Mouse (Mus musculus) lung, postnatal 0 days (tissue): ENCODE data around the gene Slc25a24. TPM values are rescaled to one million over a fixed set of nuclear protein-coding genes. Genes with fewer than 3 reads are reported as not detected.
A peak's percentile ranks its signal among the peaks of the same experiment; 100 is the strongest.

Experiments
- ATAC-seq: fragments of 200-750 bp; cut with Nextera tagmentation; 2 replicates; pipeline ENCODE4 v1.8.0; 2017; ENCODE audit warnings: moderate library complexity
- DNase-seq: peaks from one replicate; pipeline ENCODE4 v3.0.0-alpha.2; 2016; ENCODE audit warnings: low spot score
- H3K27ac ChIP-seq: fragments of 300-500 bp; sonication (generic); 2 replicates; pipeline ENCODE4 v1.5.1; 2014; ENCODE audit warnings: antibody characterized with exemption, mild to moderate bottlenecking, low read length, mixed read lengths
- H3K27me3 ChIP-seq: fragments of 300-500 bp; sonication (generic); replicated peaks from 2 replicates; pipeline ENCODE4 v1.6.1; 2014; ENCODE audit warnings: low read length, mixed read lengths; ENCODE audit not compliant: insufficient read depth
- H3K36me3 ChIP-seq: fragments of 300-500 bp; sonication (generic); 2 replicates; pipeline ENCODE4 v1.6.1; 2014; ENCODE audit warnings: low read length, mixed read lengths; ENCODE audit not compliant: insufficient read depth
- H3K4me1 ChIP-seq: fragments of 300-500 bp; sonication (generic); 2 replicates; pipeline ENCODE4 v1.6.1; 2014; ENCODE audit warnings: antibody characterized with exemption, low read depth, low read length, mixed read lengths; ENCODE audit not compliant: insufficient read depth
- H3K4me2 ChIP-seq: fragments of 300-500 bp; sonication (generic); replicated peaks from 2 replicates; pipeline ENCODE4 v1.6.1; 2014; ENCODE audit warnings: low read depth, mild to moderate bottlenecking, low read length, moderate library complexity, mixed read lengths
- H3K4me3 ChIP-seq: fragments of 300-500 bp; sonication (generic); 2 replicates; pipeline ENCODE4 v1.5.1; 2014; ENCODE audit warnings: low read depth, low read length
- H3K9ac ChIP-seq: fragments of 300-500 bp; sonication (generic); replicated peaks from 2 replicates; pipeline ENCODE4 v1.6.1; 2014; ENCODE audit warnings: low read depth, mild to moderate bottlenecking
- H3K9me3 ChIP-seq: fragments of 300-500 bp; sonication (generic); 2 replicates; pipeline ENCODE4 v1.6.1; 2016; ENCODE audit warnings: low read length, mixed read lengths
- CTCF ChIP-seq: IDR thresholded peaks from 2 replicates; pipeline ENCODE4 v1.5.1; 2016; ENCODE audit warnings: antibody characterized with exemption, mild to moderate bottlenecking
- EP300 ChIP-seq: IDR thresholded peaks from 2 replicates; pipeline ENCODE4 v1.6.1; 2016; ENCODE audit warnings: antibody characterized with exemption, mild to moderate bottlenecking, control low read depth
- WGBS: fragments of 180-500 bp; shearing (Covaris S2); extraction: QIAGEN DNeasy Blood & Tissue Kit; methylation state at CpG from one replicate; pipeline ENCODE4 v1.1.7; 2014; 5-methylcytosine and 5-hydroxymethylcytosine counted together
- polyA plus RNA-seq: library from polyadenylated mRNA; unstranded; fragments of >200 nt; fragmentation: Nextera tagmentation; extraction: Ambion mirVana; gene quantifications from 2 replicates; pipeline ENCODE4 v1.2.1, GENCODE M21; 2015

Gene Slc25a24
- polyA plus RNA-seq, 1 experiment from 2014 or later: 18.0 TPM

DNA sequence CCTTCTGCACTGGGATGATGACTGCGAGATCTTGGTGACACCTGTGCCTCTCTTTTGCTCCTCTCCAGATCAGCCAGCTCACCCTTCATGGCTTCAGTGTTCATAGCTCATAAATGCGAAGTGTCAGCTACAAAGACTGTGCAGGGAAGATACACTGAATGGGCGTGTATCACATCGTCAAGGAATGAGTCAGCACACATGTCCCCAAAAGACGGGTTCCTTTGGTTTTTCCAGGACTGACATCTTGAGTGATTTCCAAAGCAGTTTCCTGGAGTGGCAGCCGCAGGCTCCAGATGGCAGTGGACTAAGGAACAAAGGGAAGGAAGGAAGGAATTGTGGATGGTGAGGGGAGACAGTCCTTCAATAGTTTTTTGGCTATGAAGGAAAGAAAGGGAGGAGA, 55.8 kb downstream of the Slc25a24 start:
- DNase-seq: peak; percentile 28
- Histone ChIP-seq H3K27ac (no peak overlapping the region), H3K4me3 (no peak overlapping the region), H3K27me3 (no peaks in the 10 kb centered on the region), H3K9me3 (no peaks in the 10 kb centered on the region), H3K9ac (no peak overlapping the region), H3K36me3 (no peaks in the 10 kb centered on the region), H3K4me2 (no peak overlapping the region), H3K4me1 (no peaks in the 10 kb centered on the region)
- ATAC-seq: peak; percentile 23; the same call in 1 of the 2 replicates
- no peak for TF ChIP-seq EP300
- TF ChIP-seq CTCF: no peak
- WGBS: 34% methylated on average over 6 of the region's 6 CpGs

DNA sequence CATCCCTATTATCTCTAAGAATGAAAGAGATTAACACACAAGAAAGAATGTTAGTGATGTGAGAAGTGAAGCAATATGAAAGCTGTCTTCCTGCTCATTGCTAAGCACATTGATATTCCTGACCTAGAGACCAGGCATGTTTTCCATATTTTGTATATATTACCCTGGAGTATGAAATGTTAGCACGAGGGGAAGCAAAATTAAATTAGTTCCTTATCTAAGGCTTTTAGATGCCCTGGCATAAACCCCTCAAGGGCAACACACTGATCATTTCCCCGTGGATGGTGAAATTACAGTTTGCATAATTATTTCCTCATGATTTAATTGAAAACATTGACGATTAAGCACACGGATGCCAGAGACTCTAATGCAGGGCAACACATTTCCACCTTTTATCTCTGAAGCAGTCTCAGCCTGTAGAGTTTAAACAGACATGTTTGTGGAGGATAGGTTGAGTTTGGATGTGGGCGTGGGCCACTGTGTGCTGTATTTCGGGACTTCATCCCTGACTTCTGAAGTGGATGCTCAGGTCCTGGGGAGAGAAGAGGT, 56.7 kb downstream of the Slc25a24 start:
- Histone ChIP-seq H3K4me2 (no peak overlapping the region), H3K4me1 (no peaks in the 10 kb centered on the region), H3K27me3 (no peaks in the 10 kb centered on the region), H3K27ac (no peak overlapping the region), H3K36me3 (no peaks in the 10 kb centered on the region), H3K9me3 (no peaks in the 10 kb centered on the region), H3K4me3 (no peak overlapping the region), H3K9ac (no peak overlapping the region)
- DNase-seq: no peak
- no peak for ATAC-seq
- 48% methylated on average over 6 of the region's 6 CpGs for WGBS
- TF ChIP-seq EP300: no peak
- TF ChIP-seq CTCF: no peak

DNA sequence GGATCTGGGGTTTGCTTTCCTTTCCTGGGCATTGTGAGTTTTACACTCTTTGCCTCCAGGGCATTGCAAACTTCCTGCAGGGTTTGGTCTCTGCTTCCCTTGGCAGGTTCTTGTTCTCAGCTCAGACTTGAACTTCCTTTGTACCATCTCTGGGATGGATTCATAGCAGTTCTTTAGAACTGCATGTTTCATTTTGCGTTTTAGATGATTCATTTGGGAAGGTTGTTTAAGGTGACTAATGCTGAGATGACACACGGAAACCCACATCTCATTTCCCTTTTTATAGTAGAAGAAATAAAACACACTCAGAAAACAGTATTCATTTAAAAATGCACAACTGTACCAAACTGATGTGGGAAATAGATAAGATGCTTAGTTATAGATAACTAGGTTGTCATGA, 73.2 kb downstream of the Slc25a24 start:
- TF ChIP-seq CTCF (no peak), EP300 (no peak)
- H3K4me2 ChIP-seq: no peak overlapping the region
- H3K27me3 ChIP-seq: no peaks in the 10 kb centered on the region
- no peak overlapping the region for H3K27ac ChIP-seq
- H3K4me1 ChIP-seq: no peaks in the 10 kb centered on the region
- no peak overlapping the region for H3K9ac ChIP-seq
- DNase-seq: no peak
- H3K9me3 ChIP-seq: no peaks in the 10 kb centered on the region
- no peak overlapping the region for H3K4me3 ChIP-seq
- ATAC-seq: no peak
- WGBS: 69% methylated on average over 2 of the region's 2 CpGs
- H3K36me3 ChIP-seq: no peaks in the 10 kb centered on the region

DNA sequence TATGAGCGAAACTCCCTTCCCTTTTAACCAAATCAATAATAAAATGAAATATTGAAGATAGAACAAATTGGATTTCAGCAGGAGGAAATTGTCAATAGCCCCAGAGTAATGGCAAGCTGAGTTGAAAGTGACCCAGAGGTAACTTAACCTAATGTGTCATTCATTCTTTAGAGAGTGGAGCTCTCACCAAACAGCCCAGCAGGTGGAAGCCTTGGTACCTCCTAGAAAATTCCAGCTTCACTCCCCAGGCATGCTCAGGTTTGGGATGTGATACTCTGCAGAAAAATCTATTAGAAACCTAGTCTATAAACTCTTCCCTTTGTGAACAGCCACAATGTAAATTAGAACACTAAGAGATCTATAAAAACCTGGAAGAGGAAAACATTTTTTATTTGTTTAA, 76.3 kb downstream of the Slc25a24 start:
- Histone ChIP-seq H3K27me3 (no peaks in the 10 kb centered on the region), H3K27ac (no peak overlapping the region), H3K36me3 (no peaks in the 10 kb centered on the region), H3K9me3 (no peaks in the 10 kb centered on the region), H3K4me3 (no peak overlapping the region), H3K4me2 (no peak overlapping the region), H3K9ac (no peak overlapping the region), H3K4me1 (no peaks in the 10 kb centered on the region)
- ATAC-seq: no peak
- 89% methylated on average over 1 of the region's 1 CpGs for WGBS
- peak; percentile 29 for TF ChIP-seq CTCF
- TF ChIP-seq EP300: no peak
- DNase-seq: no peak

DNA sequence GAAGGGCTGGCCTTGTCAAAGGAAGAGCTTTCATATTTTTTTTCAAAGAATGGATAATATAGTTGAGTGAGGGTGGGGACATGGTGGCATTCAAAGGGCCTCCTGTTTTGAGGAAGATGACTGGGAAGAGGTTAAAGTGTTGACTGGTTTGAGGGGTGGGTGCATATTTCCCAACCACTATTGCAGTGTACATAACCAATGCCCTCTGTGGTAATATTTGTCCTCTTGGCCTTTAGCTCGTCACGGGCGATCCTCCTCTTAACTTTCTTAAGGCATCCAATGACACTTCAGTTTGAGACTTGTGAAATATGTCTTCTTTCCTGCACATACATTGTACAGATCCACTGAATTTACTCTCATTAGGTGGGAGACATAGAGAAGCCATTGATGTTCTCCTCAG, 89.4 kb downstream of the Slc25a24 start:
- Histone ChIP-seq H3K9ac (no peak overlapping the region), H3K4me1 (no peaks in the 10 kb centered on the region), H3K36me3 (no peaks in the 10 kb centered on the region), H3K4me3 (no peak overlapping the region), H3K27me3 (no peaks in the 10 kb centered on the region), H3K9me3 (no peaks in the 10 kb centered on the region), H3K27ac (no peak overlapping the region), H3K4me2 (no peak overlapping the region)
- WGBS: 65% methylated on average over 3 of the region's 3 CpGs
- ATAC-seq (no peak), DNase-seq (no peak)
- no peak for TF ChIP-seq EP300
- TF ChIP-seq CTCF: no peak

DNA sequence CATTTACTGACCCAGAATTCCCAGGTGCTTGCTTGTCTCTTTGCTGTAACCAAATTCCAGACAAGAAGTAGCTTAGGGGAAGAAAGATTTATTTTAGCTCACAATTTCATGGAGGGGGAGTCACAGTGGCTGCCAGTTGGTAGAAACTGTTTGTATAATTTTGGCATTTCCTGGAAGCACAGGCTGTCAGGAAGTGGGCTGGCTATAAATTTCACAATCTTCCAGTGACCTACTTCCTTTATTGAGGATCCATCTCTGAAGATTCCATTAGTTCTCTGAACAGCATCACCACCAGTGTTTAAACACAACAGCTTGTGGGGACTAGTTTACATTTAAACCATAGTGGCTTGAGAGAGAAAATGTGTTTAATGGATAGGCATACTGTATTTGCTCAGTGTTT, 93.4 kb downstream of the Slc25a24 start:
- H3K4me2 ChIP-seq: no peak overlapping the region
- DNase-seq (no peak), ATAC-seq (no peak)
- H3K27ac ChIP-seq: no peak overlapping the region
- H3K9me3 ChIP-seq: no peaks in the 10 kb centered on the region
- no peak overlapping the region for H3K9ac ChIP-seq
- no peaks in the 10 kb centered on the region for H3K4me1 ChIP-seq
- no peaks in the 10 kb centered on the region for H3K36me3 ChIP-seq
- no peaks in the 10 kb centered on the region for H3K27me3 ChIP-seq
- TF ChIP-seq CTCF (no peak), EP300 (no peak)
- H3K4me3 ChIP-seq: no peak overlapping the region

Other genes starting within 250 kb of the Slc25a24 start
- 1.7 and 1.9 TPM in 2 replicates for gene Fndc7, start 233.1 kb upstream of the Slc25a24 start, polyA plus RNA-seq
- 42.5 and 48.7 TPM in 2 replicates for gene Prpf38b, start 211.4 kb upstream of the Slc25a24 start, polyA plus RNA-seq
- gene Henmt1, start 183.3 kb upstream of the Slc25a24 start, polyA plus RNA-seq: 0.23 and 0.30 TPM in 2 replicates
- gene Gm9857, start 182.7 kb upstream of the Slc25a24 start, polyA plus RNA-seq: not detected in 2 replicates
- gene Fam102b, start 95.5 kb upstream of the Slc25a24 start, polyA plus RNA-seq: 13.2 and 13.7 TPM in 2 replicates
- gene Slc25a54, start 42.7 kb upstream of the Slc25a24 start, polyA plus RNA-seq: not detected in 2 replicates
- gene Vav3, start 217.5 kb downstream of the Slc25a24 start, polyA plus RNA-seq: 11.9 and 12.2 TPM in 2 replicates